Mouse (Mus musculus) lung, adult 2 months (tissue): Measurements from ENCODE around the gene Dcaf11. TPM values are rescaled to one million over a fixed set of nuclear protein-coding genes. Genes with fewer than 3 reads are reported as not detected.

Source experiments
- DNase-seq: peaks from one replicate; pipeline ENCODE4 v3.0.0; 2022
- H3K4me1 ChIP-seq: fragments of 200-500 bp; 2 replicates; pipeline ENCODE4 v1.6.1; 2011; ENCODE audit warnings: low read length; ENCODE audit not compliant: control insufficient read depth, insufficient read depth
- H3K4me3 ChIP-seq: fragments of 200-500 bp; replicated peaks from 2 replicates; pipeline ENCODE3; 2011; ENCODE audit warnings: low read depth, mild to moderate bottlenecking, control low read depth, low read length; ENCODE audit errors: extremely low read depth
- CTCF ChIP-seq: fragments of 200-500 bp; IDR thresholded peaks from 2 replicates; pipeline ENCODE4 v1.5.1; 2011; ENCODE audit warnings: mild to moderate bottlenecking, low read length, control low read depth; ENCODE audit not compliant: insufficient read depth
- POLR2A ChIP-seq: fragments of 200-500 bp; IDR thresholded peaks from 2 replicates; pipeline ENCODE4 v1.6.1; 2011; ENCODE audit warnings: low read depth, mild to moderate bottlenecking, control low read depth, low read length, borderline replicate concordance; ENCODE audit errors: extremely low read depth
- WGBS: fragments of 180-500 bp; shearing (Covaris S2); methylation state at CpG from one replicate; pipeline ENCODE4 v1.1.7; 2018; 5-methylcytosine and 5-hydroxymethylcytosine counted together
- polyA plus RNA-seq: library from polyadenylated mRNA; depleted of rRNA; stranded (reverse); fragments of >200 nt; gene quantifications from 2 replicates; pipeline ENCODE4 v1.2.3, GENCODE M21; 2012

Dcaf11 gene
- polyA plus RNA-seq, 1 experiment: 124 TPM

- Histone ChIP-seq H3K4me1 (peaks cover 2% of the 10 kb centered on the region; the same call in 1 of the 2 replicates), H3K4me3 (no peak overlapping the region)
- no peak for DNase-seq
- 82% methylated on average over 8 of the region's 8 CpGs for WGBS
- TF ChIP-seq POLR2A (no peak), CTCF (no peak)
Observed at GRCm38 (mm10) chr14:55551794-55552193, 8.0 kb upstream of the Dcaf11 start.

- no peak for DNase-seq
- H3K4me1 ChIP-seq: peaks cover 6% of the 10 kb centered on the region; the same call in 1 of the 2 replicates
- no peak overlapping the region for H3K4me3 ChIP-seq
- TF ChIP-seq CTCF: no peak
- TF ChIP-seq POLR2A: no peak
Observed at GRCm38 (mm10) chr14:55554635-55555034, 5.2 kb upstream of the Dcaf11 start.

- 70% methylated on average over 3 of the region's 3 CpGs for WGBS
- TF ChIP-seq CTCF (no peak), POLR2A (no peak)
- Histone ChIP-seq H3K4me1 (peaks cover 6% of the 10 kb centered on the region; the same call in 1 of the 2 replicates), H3K4me3 (no peak overlapping the region)
- DNase-seq: no peak
Observed at GRCm38 (mm10) chr14:55555788-55556187, 4.0 kb upstream of the Dcaf11 start.

DNA sequence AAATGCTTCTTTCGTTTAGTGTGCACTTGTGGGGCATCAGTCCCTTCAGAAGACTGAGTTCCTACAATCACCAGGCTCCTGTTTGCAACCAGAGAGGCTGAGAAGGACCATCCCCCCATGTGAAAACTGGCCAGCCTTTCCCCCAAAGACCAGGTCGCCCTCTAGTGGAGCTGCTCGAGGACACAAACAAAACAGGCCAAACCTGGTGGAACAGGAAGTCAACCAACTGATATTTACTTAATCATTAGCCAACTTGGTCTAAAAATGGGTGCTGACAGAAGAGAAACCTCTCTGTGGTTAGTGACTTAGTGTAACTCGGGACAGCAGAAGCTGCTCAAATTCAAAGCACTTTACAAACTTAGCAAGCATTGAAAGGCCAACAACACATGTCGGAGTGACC is 2.8 kb upstream of the Dcaf11 start:
- TF ChIP-seq POLR2A (no peak), CTCF (peak; percentile 90)
- 14% methylated on average over 5 of the region's 5 CpGs for whole genome bisulfite sequencing
- peaks cover 10% of the 10 kb centered on the region for H3K4me1 ChIP-seq
- H3K4me3 ChIP-seq: no peak overlapping the region
- peak; percentile 77 for DNase-seq

GRCm38 (mm10) chr14:55557587-55557986 is 2.2 kb upstream of the Dcaf11 start:
- no peak for DNase-seq
- H3K4me3 ChIP-seq: no peak overlapping the region
- H3K4me1 ChIP-seq: peaks cover 10% of the 10 kb centered on the region
- 73% methylated on average over 3 of the region's 3 CpGs for WGBS
- no peak for TF ChIP-seq CTCF
- TF ChIP-seq POLR2A: no peak

- Histone ChIP-seq H3K4me3 (peak overlapping the region; percentile 31), H3K4me1 (peaks cover 10% of the 10 kb centered on the region)
- DNase-seq: no peak
- 50% methylated on average over 6 of the region's 6 CpGs for WGBS
- no peak for TF ChIP-seq POLR2A
- no peak for TF ChIP-seq CTCF
Observed at GRCm38 (mm10) chr14:55558740-55559448, 912 bp upstream of the Dcaf11 start.

DNA sequence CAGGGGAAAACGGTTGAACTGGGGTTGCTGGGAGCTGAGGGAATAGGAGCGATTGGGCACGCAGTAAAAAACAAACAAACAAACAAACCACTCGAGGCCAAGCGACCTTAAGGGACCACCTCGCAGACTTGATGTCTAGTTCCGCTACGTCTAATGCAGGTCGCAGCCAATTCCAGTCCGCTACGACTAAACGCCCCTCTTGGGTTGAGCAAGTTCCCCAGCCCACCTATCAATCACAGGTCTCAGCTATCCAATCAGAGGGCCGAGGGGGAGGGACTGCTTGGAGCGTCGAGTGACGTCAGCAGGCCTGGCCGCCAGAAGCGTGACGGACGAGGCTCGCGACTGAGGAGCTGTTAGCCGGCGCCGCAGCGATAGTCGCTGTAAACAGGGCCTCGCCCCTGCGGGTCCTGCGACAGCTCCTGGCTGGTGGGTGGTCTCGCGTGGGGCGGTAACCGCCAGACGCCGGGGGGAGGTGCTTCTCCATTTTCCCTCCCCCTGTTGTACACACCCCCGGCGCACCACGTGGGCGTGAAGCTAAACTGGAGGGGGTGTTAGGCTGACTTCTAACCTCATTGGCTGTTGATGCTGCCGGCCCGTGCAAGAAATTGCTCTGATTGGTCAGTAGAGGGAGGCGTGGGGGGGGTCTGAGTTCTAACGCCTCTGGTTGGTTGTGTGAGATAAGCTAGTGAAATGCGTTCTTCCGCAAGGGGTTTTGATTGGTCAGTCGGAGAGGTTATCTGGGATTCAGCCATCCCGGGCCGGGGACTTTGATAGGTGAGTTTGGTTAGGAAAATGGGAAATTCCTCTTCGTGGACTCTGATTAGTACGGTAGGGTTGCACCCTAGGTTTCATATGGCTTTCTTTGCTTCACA is 632 bp downstream of the Dcaf11 start, which contains the start of gene A730061H03Rik:
Gene A730061H03Rik (minus strand): TSS at position 205 of the 872 bp plus-strand sequence.
- WGBS: under 1% methylated on average over 51 of the region's 51 CpGs
- H3K4me3 ChIP-seq: peak within 1 kb of the TSS; percentile 99
- H3K4me1 ChIP-seq: peaks cover 10% of the 10 kb centered on the region
- TF ChIP-seq CTCF (no peak), POLR2A (peak; percentile 92)
- peak; percentile 96 for DNase-seq

DNA sequence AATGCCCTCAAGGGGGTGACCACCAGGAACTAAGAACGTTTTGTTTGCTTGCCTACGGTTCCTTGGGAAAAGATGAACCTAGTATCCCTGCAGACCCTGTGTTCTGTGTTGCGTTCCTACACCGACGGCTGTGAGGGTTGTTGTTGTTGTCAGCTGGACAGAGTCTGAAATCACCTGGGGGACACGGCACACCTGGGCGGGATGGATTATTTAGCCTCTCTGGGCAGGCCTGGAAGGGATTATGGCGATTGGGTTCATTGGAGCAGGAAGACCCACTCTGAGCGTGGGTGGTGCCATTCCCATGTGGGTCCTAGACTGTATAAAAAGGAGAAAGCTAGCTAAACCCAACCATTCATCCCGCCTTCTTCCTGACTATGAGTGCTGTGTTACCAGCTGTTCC is 2.1 kb downstream of the Dcaf11 start:
- Histone ChIP-seq H3K4me1 (peaks cover 7% of the 10 kb centered on the region), H3K4me3 (peak overlapping the region; percentile 31)
- DNase-seq: no peak
- WGBS: 71% methylated on average over 10 of the region's 10 CpGs
- TF ChIP-seq POLR2A (no peak), CTCF (no peak)

- TF ChIP-seq CTCF (no peak), POLR2A (no peak)
- H3K4me3 ChIP-seq: no peak overlapping the region
- DNase-seq: no peak
- peaks cover 3% of the 10 kb centered on the region; the same call in 1 of the 2 replicates for H3K4me1 ChIP-seq
- WGBS: 85% methylated on average over 11 of the region's 11 CpGs
Observed at GRCm38 (mm10) chr14:55563249-55563648, 3.4 kb downstream of the Dcaf11 start.
